Comparison of ENCODE assay signal across 8 mouse cellular contexts in the genomic region with DNA sequence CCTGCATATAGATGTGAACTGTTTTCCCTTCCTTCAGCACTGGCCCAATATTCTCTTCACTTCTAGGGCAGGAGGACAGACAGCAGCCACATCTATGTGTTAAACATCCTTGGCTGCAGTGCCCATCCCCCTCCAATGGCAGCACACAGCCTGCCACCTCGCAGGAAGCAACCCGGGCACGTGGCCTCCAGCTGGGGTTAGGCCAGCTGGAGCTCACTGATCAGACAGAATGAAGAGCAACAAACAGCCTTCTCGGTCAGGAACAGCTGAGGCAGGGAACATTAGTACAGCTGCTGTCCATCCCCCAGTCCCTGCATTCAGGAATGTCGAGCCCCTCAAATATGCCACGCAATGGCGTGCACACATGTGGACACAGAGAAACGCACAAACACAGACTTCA.
A peak's percentile ranks its signal among the peaks of the same experiment; 100 is the strongest.
DNase-seq lines count a peak whose midpoint lies in the region; ATAC-seq and TF ChIP-seq lines count a peak whose summit lies in the region.

No protein-coding gene starts in this region.

- no peak for TF ChIP-seq CTCF in kidney, postnatal 0 days (IDR thresholded peaks at IDR 0.05; ENCODE audit: low read depth)
- no peak for TF ChIP-seq CTCF in lung, embryonic 14.5 days (IDR thresholded peaks at IDR 0.05; ENCODE audit: low read depth)

- no peak overlapping the region for H3K4me3 ChIP-seq in kidney, postnatal 0 days (replicated peaks; ENCODE audit: low read depth, low read length)
- no peak overlapping the region for H3K4me3 ChIP-seq in lung, embryonic 14.5 days (ENCODE audit: low read depth, low read length)

- 42% methylated on average over 8 of the region's 8 CpGs for WGBS in kidney, postnatal 0 days
- 22% methylated on average over 8 of the region's 8 CpGs for WGBS in lung, embryonic 14.5 days

- peak; percentile 19 to 37 for DNase-seq in right cerebral cortex, adult 2 months (ENCODE audit: low spot score in 2 of 2)
- no peak for DNase-seq in right cerebral cortex, postnatal 25 days
- peak; percentile 33 for DNase-seq in gastrocnemius, postnatal 25 days
- peak; percentile 24 for DNase-seq in kidney, postnatal 0 days (ENCODE audit: low spot score)
- DNase-seq in lung, embryonic 14.5 days: peak; percentile 78
- DNase-seq in retina, embryonic 14.5 days (ENCODE audit: low spot score): peak; percentile 57
- DNase-seq in ovary, postnatal 36 days (ENCODE audit: low spot score): no peak
- DNase-seq in T-cell, adult 2 months (ENCODE audit: low spot score): no peak

- H3K9me3 ChIP-seq in kidney, postnatal 0 days (replicated peaks; ENCODE audit: low read length): no peaks in the 10 kb centered on the region
- no peaks in the 10 kb centered on the region for H3K9me3 ChIP-seq in lung, embryonic 14.5 days (ENCODE audit: low read depth, low read length)

- no peak overlapping the region for H3K4me2 ChIP-seq in kidney, postnatal 0 days (ENCODE audit: low read length)
- no peak overlapping the region for H3K4me2 ChIP-seq in lung, embryonic 14.5 days

- no peaks in the 10 kb centered on the region for H3K27me3 ChIP-seq in kidney, postnatal 0 days (ENCODE audit: insufficient read depth, low read length)
- no peaks in the 10 kb centered on the region for H3K27me3 ChIP-seq in lung, embryonic 14.5 days (ENCODE audit: insufficient read depth, low read length)

- H3K4me1 ChIP-seq in kidney, postnatal 0 days (replicated peaks; ENCODE audit: insufficient read depth, low read length): peaks cover 5% of the 10 kb centered on the region; the same call in 1 of the 2 replicates
- peaks cover 14% of the 10 kb centered on the region; the same call in 1 of the 2 replicates for H3K4me1 ChIP-seq in lung, embryonic 14.5 days (ENCODE audit: insufficient read depth)

- H3K36me3 ChIP-seq in kidney, postnatal 0 days (ENCODE audit: insufficient read depth, low read length): no peaks in the 10 kb centered on the region
- H3K36me3 ChIP-seq in lung, embryonic 14.5 days (ENCODE audit: insufficient read depth): no peaks in the 10 kb centered on the region

- no peak for ATAC-seq in kidney, postnatal 0 days (replicated peaks; ENCODE audit: low FRiP score, low read depth)
- ATAC-seq in lung, embryonic 14.5 days (ENCODE audit: insufficient read depth): peak; percentile 83

- no peak overlapping the region for H3K27ac ChIP-seq in kidney, postnatal 0 days
- no peak overlapping the region for H3K27ac ChIP-seq in lung, embryonic 14.5 days (ENCODE audit: low read depth)

- H3K9ac ChIP-seq in kidney, postnatal 0 days (ENCODE audit: low read depth, low read length): no peak overlapping the region
- no peak overlapping the region for H3K9ac ChIP-seq in lung, embryonic 14.5 days

Comparison
In these comparisons a context has a peak if more than half of its experiments do, and no peak if none do; other contexts are left out.
1. DNase-seq: peak in right cerebral cortex, adult 2 months (2 of 2), gastrocnemius, postnatal 25 days (single experiment), kidney, postnatal 0 days (single experiment), lung, embryonic 14.5 days (single experiment) and retina, embryonic 14.5 days (single experiment); none in right cerebral cortex, postnatal 25 days (single experiment), ovary, postnatal 36 days (single experiment) and T-cell, adult 2 months (single experiment).